Mouse (Mus musculus) heart, postnatal 0 days (tissue): ENCODE results near the gene Pstpip1.

Source experiments
- CTCF ChIP-seq: IDR thresholded peaks from 2 replicates; pipeline ENCODE4 v1.5.1; 2016; ENCODE audit warnings: antibody characterized with exemption, control low read depth, low read depth
- EP300 ChIP-seq: IDR thresholded peaks from 2 replicates; pipeline ENCODE4 v1.6.1; 2016; ENCODE audit warnings: antibody characterized with exemption, low read depth

GRCm38 (mm10) chr9:56106274-56107072, 16.7 kb downstream of the Pstpip1 start:
- TF ChIP-seq CTCF (no peak), EP300 (no peak)
